ENCODE assay signal across 9 mouse cellular contexts in the genomic region with DNA sequence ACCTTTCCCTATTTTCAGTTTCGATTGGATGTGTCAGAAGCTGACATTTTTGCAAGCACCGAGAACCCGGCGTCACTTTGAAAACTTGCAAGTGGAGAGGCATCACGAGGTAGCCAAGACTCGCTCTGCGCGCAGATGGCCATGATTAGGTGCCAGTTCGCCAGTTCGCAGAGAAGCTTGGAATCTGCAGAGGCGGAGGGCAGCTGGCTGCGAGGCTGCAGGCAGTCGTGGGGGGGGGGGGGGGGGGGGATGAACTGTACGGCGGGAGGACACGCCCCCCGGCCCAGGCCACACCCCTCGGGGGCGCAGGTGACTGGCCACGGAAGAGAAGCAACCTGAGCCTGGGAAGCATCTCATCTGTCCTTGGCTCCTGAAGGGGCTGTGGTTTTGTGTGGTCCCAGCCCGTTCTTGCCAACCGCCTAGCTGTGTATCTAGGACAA.
DNase-seq lines count a peak whose midpoint lies in the region; ATAC-seq and TF ChIP-seq lines count a peak whose summit lies in the region.
"Had no signal": no experiment of that assay in that cellular context is flagged by ENCODE, and none has a peak within 500 bp of the region (broad histone marks: within the 10 kb centered on the region; RNA-seq: fewer than 3 reads in every experiment).

No protein-coding gene starts in this region.

- no peak for ATAC-seq in CD4-positive, CD25-positive, alpha-beta regulatory T cell, adult 4 months
- no peak; the same call in 1 of the 2 replicates for ATAC-seq in lung, embryonic 14.5 days (ENCODE audit: insufficient read depth)
- ATAC-seq in hindbrain, embryonic 12.5 days (ENCODE audit: low FRiP score): no peak
- no peak for ATAC-seq in liver, embryonic 12.5 days

- H3K9ac ChIP-seq in lung, embryonic 14.5 days: no peak overlapping the region
- no peak overlapping the region for H3K9ac ChIP-seq in hindbrain, embryonic 12.5 days
- H3K9ac ChIP-seq in liver, embryonic 12.5 days: no peak overlapping the region

- H3K4me1 ChIP-seq in lung, embryonic 14.5 days (ENCODE audit: insufficient read depth): no peaks in the 10 kb centered on the region
- peaks cover 9% of the 10 kb centered on the region; the same call in 1 of the 2 replicates for H3K4me1 ChIP-seq in hindbrain, embryonic 12.5 days
- H3K4me1 ChIP-seq in liver, embryonic 12.5 days: peaks cover 3% of the 10 kb centered on the region; the same call in 1 of the 2 replicates

- DNase-seq in CD4-positive, CD25-positive, alpha-beta regulatory T cell, adult 2 months (ENCODE audit: low read depth, low spot score): peak; percentile 29
- peak; percentile 33 for DNase-seq in lung, embryonic 14.5 days
- no peak for DNase-seq in lung, postnatal 4 days
- peak; percentile 58 to 68 for DNase-seq in right cerebral cortex, postnatal 10 days (ENCODE audit: low spot score in 2 of 2)
- no peak for DNase-seq in cerebellum, adult 9-10 months

- peak overlapping the region; percentile 53 for H3K4me2 ChIP-seq in lung, embryonic 14.5 days
- H3K4me2 ChIP-seq in hindbrain, embryonic 12.5 days (replicated peaks): peak overlapping the region; percentile 39
- H3K4me2 ChIP-seq in liver, embryonic 12.5 days: peak overlapping the region; percentile 44

- H3K27ac ChIP-seq in lung, embryonic 14.5 days (ENCODE audit: low read depth): no peak overlapping the region
- H3K27ac ChIP-seq in hindbrain, embryonic 12.5 days: no peak overlapping the region
- no peak overlapping the region for H3K27ac ChIP-seq in liver, embryonic 12.5 days

- WGBS in lung, embryonic 14.5 days: 7% methylated on average over 19 of the region's 22 CpGs
- WGBS in hindbrain, embryonic 12.5 days: 11% methylated on average over 22 of the region's 22 CpGs
- 11% methylated on average over 21 of the region's 22 CpGs for WGBS in liver, embryonic 12.5 days (ENCODE audit: insufficient replicate concordance)

- no peaks in the 10 kb centered on the region for H3K9me3 ChIP-seq in lung, embryonic 14.5 days (ENCODE audit: low read depth, low read length)
- H3K9me3 ChIP-seq in hindbrain, embryonic 12.5 days (replicated peaks): no peaks in the 10 kb centered on the region
- no peaks in the 10 kb centered on the region for H3K9me3 ChIP-seq in liver, embryonic 12.5 days (replicated peaks)

- no peaks in the 10 kb centered on the region for H3K27me3 ChIP-seq in lung, embryonic 14.5 days (ENCODE audit: insufficient read depth, low read length)
- H3K27me3 ChIP-seq in hindbrain, embryonic 12.5 days: peaks cover 10% of the 10 kb centered on the region
- peaks cover 51% of the 10 kb centered on the region for H3K27me3 ChIP-seq in liver, embryonic 12.5 days (replicated peaks)

- peak overlapping the region; percentile 17; the same call in 1 of the 2 replicates for H3K4me3 ChIP-seq in lung, embryonic 14.5 days (ENCODE audit: low read depth, low read length)
- H3K4me3 ChIP-seq in hindbrain, embryonic 12.5 days: peak overlapping the region; percentile 10
- H3K4me3 ChIP-seq in liver, embryonic 12.5 days: peak overlapping the region; percentile 12; the same call in 1 of the 2 replicates
- H3K4me3 ChIP-seq: erythroblast, embryonic 14.5 days had no signal

- no peak for TF ChIP-seq CTCF in lung, embryonic 14.5 days (IDR thresholded peaks at IDR 0.05; ENCODE audit: low read depth)

- H3K36me3 ChIP-seq in lung, embryonic 14.5 days (ENCODE audit: insufficient read depth): no peaks in the 10 kb centered on the region
- H3K36me3 ChIP-seq in hindbrain, embryonic 12.5 days: no peaks in the 10 kb centered on the region
- no peaks in the 10 kb centered on the region for H3K36me3 ChIP-seq in liver, embryonic 12.5 days

Comparison
In these comparisons a context has a peak if more than half of its experiments do, and no peak if none do; other contexts are left out.
1. DNase-seq: peak in CD4-positive, CD25-positive, alpha-beta regulatory T cell, adult 2 months (single experiment), lung, embryonic 14.5 days (single experiment) and right cerebral cortex, postnatal 10 days (2 of 2); none in lung, postnatal 4 days (0 of 2) and cerebellum, adult 9-10 months (single experiment).
2. Peak in every context shown above with its lines, with median percentiles within 50 percentile points of each other: H3K4me2 ChIP-seq and H3K4me3 ChIP-seq.